Mouse (Mus musculus): ENCODE data around the gene Ecm1.

The Ecm1 gene

DNA sequence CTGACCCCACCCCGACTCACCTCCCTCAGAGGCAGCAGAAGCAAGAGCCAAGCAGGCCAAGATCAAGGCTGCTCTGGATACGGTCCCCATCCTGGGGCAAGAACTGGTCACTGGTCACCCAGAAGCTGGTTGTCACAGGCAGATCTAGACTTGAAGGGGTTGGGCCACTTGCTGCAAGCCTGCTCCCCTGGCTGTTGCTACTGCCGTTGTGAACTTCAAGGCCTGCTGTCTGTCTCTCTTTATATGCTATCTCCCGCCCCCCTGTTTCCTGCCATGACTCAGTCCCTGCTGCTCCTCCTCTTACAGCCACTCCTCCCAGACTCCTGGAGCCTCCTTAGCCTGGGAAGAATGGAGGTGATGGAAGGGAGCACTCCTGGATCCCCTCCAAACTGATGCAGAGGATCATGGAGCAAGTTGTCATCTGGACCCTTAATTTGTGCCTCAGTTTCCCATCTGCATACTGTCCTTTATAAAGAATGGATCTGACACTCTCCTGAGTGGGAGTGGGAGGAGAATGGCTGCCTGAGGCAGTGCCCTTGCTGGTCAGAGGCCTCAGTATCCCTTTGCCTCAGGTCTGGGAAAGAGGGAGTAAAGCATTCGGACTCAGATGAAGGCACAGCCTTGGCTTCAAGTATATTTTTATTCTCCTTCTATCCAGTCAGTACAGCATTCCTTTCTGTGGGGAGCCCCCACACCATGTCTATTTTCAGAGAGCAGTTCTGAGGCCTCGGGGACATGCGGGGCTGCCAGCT lies at the start of gene Ecm1:
Gene Ecm1 (minus strand): TSS at position 217 of the 752 bp plus-strand sequence.
- no peak for DNase-seq (ENCODE audit: low spot score)

DNA sequence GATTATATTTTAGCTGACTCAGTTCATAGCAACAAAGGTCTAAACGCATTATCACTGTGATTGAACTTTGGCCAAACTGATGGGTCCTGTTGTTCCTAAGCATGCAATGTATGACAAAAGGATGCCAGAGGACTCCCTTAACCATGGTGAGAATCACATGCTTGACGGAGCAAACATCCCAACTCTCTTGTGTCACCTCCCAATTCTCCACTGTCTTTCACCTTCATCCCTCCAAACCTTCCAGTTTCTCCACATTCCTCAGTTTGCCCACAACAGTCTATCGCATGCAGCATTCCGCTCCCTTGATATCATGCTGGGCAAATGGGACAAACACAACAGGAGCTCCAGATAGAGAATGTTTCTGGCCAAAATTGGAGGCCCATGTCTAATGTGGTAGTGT lies 46.1 kb upstream of the Ecm1 start:
- no peak for DNase-seq (ENCODE audit: low spot score)

DNA sequence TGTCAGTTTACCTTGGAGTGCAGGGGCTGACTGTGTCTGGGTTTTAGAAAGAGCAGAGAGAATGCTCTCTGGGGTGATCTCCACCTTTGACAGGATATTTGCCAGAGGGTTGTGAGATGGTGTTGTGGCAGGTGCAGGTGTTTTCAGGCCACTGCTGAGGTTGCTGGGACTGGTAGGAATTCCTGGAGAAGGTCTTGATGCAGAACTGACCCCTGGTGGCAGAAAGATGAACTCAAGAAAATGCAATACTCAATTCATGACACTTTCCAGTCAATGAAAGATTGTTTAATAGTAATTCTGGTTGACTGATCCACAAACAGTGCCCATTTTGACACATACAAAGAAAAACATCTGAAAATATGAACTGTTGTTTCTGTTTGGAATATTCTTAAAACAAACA lies 32.6 kb upstream of the Ecm1 start:
- DNase-seq (ENCODE audit: low spot score), result no peak

GRCm38 (mm10) chr3:95765534-95765933 lies 26.2 kb upstream of the Ecm1 start:
- no peak for DNase-seq (ENCODE audit: low spot score)

DNA sequence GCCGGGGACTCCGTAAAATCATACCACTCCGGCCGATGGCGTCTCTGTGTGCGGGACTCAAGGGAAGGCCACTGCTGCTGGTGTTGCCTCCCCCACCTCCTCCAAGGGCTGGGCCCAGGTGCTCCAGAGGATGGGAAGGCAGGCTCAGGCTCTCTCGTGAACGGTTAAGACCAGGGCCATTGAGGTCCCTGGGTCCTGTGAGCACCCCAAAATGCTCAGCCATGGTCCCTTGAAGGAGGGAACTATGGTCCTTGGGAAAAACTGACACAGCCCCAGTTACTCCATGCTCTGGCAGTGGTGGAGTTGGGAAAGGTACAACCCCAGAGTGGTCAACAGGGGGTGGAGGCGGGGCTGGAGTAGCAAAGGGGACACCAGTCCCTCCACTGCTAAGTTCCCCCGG lies 24.4 kb upstream of the Ecm1 start:
- no peak for DNase-seq (ENCODE audit: low spot score)

- DNase-seq (ENCODE audit: low spot score), result no peak
These were observed 23.6 kb upstream of the Ecm1 start for GRCm38 (mm10) chr3:95762961-95763360.

GRCm38 (mm10) chr3:95761771-95762170 lies 22.4 kb upstream of the Ecm1 start:
- no peak for DNase-seq (ENCODE audit: low spot score)

- no peak for DNase-seq (ENCODE audit: low spot score)
These were observed 21.3 kb upstream of the Ecm1 start for GRCm38 (mm10) chr3:95760656-95761055.

DNA sequence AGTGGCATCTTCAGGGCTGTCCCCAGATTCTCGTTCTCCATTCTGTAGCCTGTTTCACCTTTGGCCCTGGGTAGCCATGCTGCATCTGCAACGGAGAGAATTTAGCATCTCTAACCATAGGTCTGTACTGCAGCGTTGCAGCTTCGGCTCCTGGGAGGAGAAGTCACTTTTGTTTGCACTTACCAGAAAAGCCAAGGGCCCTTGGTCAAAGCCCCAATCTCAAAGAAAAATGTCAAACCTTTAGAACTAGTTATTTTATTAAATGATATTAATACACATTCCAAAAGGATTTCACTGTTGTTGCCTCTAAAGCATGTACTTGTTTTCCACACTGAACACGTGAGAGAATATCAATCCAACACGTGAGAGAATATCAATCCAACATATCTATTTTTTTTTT lies 20.7 kb upstream of the Ecm1 start, which contains the start of gene Tars2:
Gene Tars2 (minus strand): TSS at position 101 of the 400 bp plus-strand sequence.
- DNase-seq (ENCODE audit: low spot score), result no peak

- DNase-seq (ENCODE audit: low spot score), result no peak
These were observed 19.3 kb upstream of the Ecm1 start for GRCm38 (mm10) chr3:95758467-95759218.

DNA sequence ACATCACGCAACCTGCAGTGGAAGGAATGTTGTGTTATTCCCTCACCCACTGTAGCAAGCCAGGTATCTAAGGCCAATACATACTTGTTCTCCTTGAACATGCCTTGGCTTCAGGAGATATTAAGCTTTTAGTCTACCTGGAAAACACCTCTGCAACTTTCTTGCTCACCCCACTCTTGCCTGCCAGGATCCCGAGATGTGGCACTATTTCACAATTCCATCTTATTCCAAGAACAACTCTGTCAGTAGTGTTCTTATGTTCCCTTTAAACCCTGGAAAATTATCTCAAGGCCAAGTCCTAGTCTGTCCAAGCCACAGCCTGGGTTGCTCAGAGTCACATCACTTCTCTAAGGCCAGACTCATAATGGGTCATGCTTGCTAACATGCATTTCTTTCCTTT lies 17.4 kb upstream of the Ecm1 start:
- DNase-seq (ENCODE audit: low spot score), result no peak

GRCm38 (mm10) chr3:95754345-95755206 lies 15.2 kb upstream of the Ecm1 start:
- peak; percentile 77 for DNase-seq (ENCODE audit: low spot score)

DNA sequence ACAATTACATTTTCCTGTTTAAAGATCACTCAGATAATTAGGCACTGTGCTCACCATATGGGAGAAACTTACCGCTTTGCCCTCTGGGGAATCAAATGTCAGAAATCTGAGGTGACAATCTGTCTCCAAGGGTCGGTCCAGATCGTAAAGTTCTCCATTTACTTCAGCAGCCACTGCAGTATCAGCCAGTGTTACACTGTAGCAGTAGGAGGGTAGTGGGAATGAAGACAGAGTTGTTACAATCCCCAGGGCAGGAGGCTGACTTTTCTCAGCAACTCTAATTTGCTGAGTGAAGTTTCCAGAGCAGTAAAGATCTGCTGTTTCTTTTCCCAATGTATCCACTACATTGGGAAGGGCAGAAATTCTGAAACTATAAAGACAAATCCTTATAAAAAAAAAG lies 13.6 kb upstream of the Ecm1 start:
- DNase-seq (ENCODE audit: low spot score), result no peak

DNA sequence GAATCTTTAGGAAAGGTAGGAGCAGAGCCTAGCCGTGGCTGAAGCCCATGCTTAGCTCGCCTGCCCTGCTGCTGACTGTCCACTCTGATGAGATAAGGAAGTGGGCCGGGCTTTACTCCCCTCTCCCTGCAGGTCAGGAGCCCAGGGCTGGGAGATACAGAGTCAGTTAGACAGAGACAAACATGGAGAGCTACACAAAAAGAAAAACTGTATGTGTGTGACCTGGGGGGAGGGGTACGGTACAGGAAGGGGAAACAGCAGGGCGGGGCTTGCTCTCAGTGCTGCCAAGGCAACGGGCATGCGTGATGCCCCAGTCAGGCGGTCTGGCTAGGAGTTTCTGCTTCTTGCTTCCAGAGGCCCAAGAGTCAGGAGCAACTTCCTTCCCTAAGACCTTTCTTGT lies 1.0 kb upstream of the Ecm1 start:
- DNase-seq (ENCODE audit: low spot score), result no peak

- DNase-seq (ENCODE audit: low spot score), result no peak
These were observed 4.2 kb downstream of the Ecm1 start for GRCm38 (mm10) chr3:95735071-95735670.

DNA sequence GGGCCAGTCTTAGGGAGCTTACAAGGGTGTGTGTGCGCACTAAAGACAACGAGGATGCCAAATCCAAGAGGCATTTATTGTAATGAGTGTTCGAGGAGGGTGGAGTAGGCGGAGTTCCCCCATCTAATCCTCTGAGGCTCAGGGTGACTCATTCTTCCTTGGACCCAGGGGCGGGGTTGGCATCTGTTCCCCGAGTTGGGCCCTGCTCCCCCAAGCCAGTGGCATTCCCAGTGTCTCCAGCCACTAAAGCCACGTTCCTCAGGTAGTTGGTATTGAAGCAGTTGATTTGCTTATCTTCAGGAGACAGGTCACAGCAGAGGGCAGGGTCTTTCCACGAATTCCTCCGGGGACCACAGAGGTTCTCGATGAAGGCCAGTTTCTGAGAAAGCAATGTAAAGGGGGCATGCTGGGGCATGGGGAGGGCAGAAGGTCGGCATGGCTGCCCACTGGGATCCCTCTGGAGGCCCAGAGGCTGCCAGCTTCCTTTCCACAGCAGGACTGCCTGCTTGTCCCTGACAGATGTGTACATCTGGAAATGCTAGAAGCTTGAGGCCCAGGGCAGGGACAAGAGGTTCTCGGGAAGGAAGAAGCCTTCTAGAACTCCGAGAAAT lies 5.2 kb downstream of the Ecm1 start:
- no peak for DNase-seq (ENCODE audit: low spot score)

DNA sequence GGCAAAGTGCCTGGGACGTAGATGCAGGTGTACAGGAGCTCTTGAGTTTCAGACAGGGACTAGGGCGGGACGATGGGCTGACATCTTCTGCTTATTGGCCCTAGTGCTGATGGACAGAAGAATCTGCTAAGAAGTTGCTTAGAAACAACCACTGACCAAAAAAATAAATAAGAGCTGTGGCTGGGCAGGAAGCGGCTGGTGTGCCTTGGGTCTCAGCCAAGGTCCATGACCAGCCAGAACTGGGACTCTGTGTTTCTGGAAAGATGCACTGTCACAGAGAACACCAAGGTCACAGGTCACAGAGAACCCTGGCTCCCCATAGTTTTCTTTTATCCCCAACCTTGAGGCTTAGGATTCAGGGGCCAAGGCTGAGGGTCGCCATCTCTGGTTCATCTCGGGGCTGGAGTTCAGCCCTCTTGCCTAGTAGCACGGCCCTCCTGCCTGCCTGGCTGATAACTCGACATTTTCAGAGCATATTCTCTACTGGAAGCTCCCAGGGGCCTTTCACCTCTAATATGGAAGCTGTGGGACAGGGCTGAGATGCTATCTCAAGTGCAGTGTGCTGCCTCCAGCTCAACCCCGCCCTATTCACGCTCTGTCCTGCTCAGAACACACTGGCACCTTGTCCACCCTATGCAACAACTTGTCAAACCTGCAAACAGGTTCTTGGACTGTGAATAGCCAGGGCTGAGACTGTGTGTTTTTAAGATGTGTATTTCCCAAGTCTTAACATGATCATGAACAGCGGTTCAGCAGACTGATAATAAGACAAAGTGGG lies 6.4 kb downstream of the Ecm1 start:
- DNase-seq (ENCODE audit: low spot score), result no peak

DNA sequence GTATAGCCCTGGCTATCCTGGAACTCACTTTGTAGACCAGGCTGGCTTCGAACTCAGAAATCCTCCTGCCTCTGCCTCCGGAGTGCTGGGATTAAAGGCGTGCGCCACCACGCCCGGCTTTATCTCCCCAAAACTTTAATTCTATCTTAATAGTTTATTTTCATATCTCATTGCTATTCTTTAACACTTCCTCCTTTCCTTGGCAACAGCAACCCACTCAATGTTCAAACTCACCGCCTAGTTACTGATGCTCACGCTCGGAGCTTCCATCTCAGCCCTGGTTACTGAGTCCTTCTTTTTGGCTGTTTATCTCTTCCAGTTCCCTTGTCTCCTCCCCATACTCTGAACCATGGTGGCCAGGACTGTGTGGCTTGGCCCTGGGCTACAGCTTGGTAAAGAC lies 7.1 kb downstream of the Ecm1 start:
- no peak for DNase-seq (ENCODE audit: low spot score)

DNA sequence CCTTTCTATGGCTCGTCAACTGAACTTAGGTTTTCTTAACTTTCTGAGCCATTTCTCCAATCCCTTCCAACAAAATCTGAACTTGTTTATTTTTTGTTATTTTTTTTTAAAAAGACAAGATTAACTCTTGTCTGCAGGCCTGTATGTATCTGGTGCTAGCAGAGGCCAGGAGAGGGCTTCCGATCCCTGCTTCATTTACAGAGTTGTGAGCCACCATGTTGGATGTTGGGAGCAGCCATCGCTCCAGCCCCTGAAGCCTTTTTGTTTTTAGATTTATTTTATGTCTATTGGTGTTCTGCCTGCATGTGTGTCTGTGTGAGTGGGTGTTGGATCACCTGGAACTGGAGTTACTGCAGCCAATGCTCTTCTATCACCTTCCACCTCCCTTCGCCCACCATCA lies 7.6 kb downstream of the Ecm1 start:
- no peak for DNase-seq (ENCODE audit: low spot score)

DNA sequence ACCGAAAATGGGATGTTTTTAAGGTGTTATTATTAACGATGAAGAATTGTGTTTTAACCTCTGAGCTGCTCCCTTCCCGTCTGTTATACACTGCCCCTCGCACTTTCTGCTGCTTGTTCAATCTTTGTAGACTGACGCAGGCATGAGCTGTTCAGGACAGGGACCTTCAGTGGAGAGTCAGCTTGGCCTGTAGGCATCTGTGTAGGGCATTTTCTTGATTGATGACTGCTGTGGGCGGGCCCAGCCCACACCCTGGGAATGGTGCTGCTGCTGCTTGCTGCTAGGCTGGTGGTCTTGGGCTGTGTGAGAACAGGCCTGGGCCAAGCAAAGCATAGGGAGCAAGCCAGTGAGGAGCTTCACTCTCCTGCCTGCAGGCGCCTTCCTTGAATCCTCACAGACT lies 8.9 kb downstream of the Ecm1 start:
- DNase-seq (ENCODE audit: low spot score), result no peak

GRCm38 (mm10) chr3:95728906-95729305 lies 10.5 kb downstream of the Ecm1 start:
- no peak for DNase-seq (ENCODE audit: low spot score)
